Mouse (Mus musculus): ENCODE measurements around the gene Fam129c. TPM values are rescaled to one million over a fixed set of nuclear protein-coding genes. Genes with fewer than 3 reads are reported as not detected.

The Fam129c gene
- polyA plus RNA-seq, 1 experiment, result 2.9 TPM

DNA sequence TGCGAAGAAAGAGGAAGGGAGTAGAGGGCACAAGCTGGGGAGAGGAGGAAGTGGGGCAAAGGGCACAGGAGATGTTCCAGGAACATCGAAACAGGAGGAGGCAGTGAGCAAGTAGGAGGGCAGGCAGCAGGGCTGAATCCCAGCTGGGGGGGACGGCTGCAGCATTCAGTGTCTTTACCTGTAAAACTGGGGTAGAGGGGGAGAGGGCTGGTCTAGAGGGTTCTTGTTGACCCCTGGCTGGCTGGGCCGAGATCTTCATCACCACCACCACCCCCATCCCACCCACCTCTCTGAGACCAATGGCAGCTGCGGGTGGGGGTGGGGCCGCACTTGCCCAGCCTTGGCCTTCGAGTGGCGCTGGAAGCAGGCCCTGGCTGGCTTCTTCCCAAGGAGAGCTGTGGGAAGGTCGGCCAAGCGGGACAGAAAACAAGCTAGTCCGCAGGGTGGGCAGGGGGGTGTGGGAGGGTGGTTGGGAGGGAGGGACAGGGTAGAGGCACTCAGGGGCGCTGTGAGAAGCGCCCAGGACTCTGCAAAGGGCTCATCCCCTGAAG lies 29.0 kb upstream of the Fam129c start, which contains the start of gene Slc27a1:
Slc27a1 (plus strand) TSS at position 496 of the 551 bp plus-strand sequence.
- Histone ChIP-seq H3K4me3 (peak within 1 kb of the TSS; percentile 35), H3K27me3 (ENCODE audit: control insufficient read depth, insufficient read depth, insufficient read length) (no peaks in the 10 kb centered on the region), H3K36me3 (ENCODE audit: control insufficient read depth, insufficient read depth) (no peaks in the 10 kb centered on the region)

DNA sequence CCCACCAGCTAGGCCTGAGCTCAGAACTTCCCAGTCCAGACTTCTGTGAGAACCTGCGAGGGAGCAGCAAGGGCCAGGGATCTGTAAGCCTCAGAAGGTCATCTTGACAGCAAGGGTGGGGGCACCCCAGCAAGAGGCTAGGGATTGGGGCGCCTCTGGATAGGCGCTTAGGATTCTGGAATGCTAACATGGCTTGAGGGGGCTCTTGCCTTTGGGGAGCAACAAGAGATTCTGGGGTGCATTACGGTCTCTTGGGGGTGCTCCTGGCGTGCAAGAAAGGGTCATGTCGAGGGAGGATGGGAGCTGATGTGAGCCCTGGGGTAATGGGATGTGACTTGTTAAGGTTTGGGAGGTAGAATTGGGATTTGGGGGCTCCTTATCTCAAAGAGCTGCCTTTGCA lies 28.5 kb upstream of the Fam129c start:
- H3K79me2 ChIP-seq (ENCODE audit: control insufficient read depth, insufficient read depth), result no peaks in the 10 kb centered on the region
- TF ChIP-seq TCF3 (IDR thresholded peaks at IDR 0.05; ENCODE audit: insufficient read length, low read depth) (no peak), MYOG (IDR thresholded peaks at IDR 0.05; ENCODE audit: control insufficient read depth in 1 of 3, insufficient read depth in 1 of 3, insufficient read length in 2 of 3, low read depth in 2 of 3) (no peak), CEBPB (IDR thresholded peaks at IDR 0.05; ENCODE audit: insufficient read depth, poor library complexity, severe bottlenecking) (no peak), USF1 (IDR thresholded peaks at IDR 0.05; ENCODE audit: low read depth) (no peak), POLR2AphosphoS2 (IDR thresholded peaks at IDR 0.05; ENCODE audit: insufficient read length, low read depth) (no peak), MAX (IDR thresholded peaks at IDR 0.05; ENCODE audit: low read depth) (no peak), SRF (IDR thresholded peaks at IDR 0.05; ENCODE audit: control insufficient read depth, insufficient read length, low read depth) (no peak), E2F4 (IDR thresholded peaks at IDR 0.05; ENCODE audit: insufficient read depth) (no peak)
- peak overlapping the region; percentile 35 for H3K4me3 ChIP-seq
- H3K4me2 ChIP-seq (ENCODE audit: low read depth), result peak overlapping the region; percentile 18
- no peak overlapping the region for H3ac ChIP-seq (ENCODE audit: control insufficient read depth, insufficient read length)
- H3K27me3 ChIP-seq (ENCODE audit: control insufficient read depth, insufficient read depth, insufficient read length), result no peaks in the 10 kb centered on the region
- no peaks in the 10 kb centered on the region for H3K36me3 ChIP-seq (ENCODE audit: control insufficient read depth, insufficient read depth)

More for the DNA sequence above, 29.0 kb upstream of the Fam129c start, which contains the start of gene Slc27a1:
- TF ChIP-seq USF1 (IDR thresholded peaks at IDR 0.05; ENCODE audit: low read depth) (no peak), MYOD1 (IDR thresholded peaks at IDR 0.05; ENCODE audit: control insufficient read depth in 1 of 3, insufficient read length in 2 of 3, low read depth in 2 of 3) (peak in 1 of 3 experiments; percentile 36), POLR2A (IDR thresholded peaks at IDR 0.05; ENCODE audit: insufficient read length, low read depth) (no peak), MYOG (IDR thresholded peaks at IDR 0.05; ENCODE audit: control insufficient read depth in 1 of 3, insufficient read depth in 1 of 3, insufficient read length in 2 of 3, low read depth in 2 of 3) (peak in 1 of 3 experiments; percentile 24), TCF12 (IDR thresholded peaks at IDR 0.05; ENCODE audit: insufficient read depth, poor library complexity, severe bottlenecking) (no peak), E2F4 (IDR thresholded peaks at IDR 0.05; ENCODE audit: insufficient read depth) (no peak)
- H3ac ChIP-seq (ENCODE audit: control insufficient read depth, insufficient read length), result no peak within 1 kb of the TSS
- H3K4me2 ChIP-seq (ENCODE audit: low read depth), result peak within 1 kb of the TSS; percentile 90
- no peaks in the 10 kb centered on the region for H3K79me2 ChIP-seq (ENCODE audit: control insufficient read depth, insufficient read depth)

DNA sequence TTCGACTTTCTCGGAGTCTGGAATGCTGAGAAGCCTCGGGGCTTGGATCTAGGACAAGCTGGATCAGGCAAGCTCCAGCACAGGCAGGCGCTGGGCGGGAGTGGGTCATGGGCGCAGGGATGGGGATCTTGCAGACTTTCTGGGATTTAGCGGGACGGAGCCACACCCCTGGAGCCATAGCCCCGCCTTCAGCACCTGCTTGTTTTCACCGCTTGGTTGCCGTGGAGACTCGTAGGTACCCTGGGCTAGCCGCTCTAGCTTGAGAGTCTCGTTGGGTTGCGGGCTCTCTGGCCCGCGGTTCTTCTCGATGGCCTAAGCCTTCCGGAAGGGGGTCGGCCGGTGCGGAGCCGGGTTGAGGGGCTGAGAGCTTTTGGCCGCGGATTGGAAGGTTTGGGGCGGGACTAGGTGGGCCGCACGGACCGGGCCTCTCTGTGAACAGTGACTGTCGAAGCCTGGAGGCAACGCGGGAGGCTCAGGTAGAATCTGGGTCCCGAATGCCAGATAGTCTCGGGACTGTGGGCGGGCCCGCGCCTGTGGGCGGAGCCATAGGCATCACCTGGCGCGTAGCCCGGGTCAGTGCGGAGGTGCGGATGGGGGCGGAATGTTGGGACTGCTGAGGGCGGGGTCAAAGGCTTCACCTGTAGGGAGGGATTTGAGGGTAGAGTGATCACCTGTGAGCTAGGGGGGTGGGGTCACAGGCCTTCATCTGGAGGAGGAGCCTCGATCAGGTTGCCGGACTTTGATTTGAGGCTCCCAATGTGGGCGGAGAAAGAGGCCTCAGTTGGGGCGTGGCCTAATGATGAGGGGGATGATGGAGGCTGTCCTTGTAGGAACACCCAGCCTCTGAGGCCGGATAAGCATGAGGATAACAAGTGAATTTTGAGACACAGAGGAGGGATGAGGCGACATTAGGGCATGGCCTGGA lies 27.8 kb upstream of the Fam129c start:
- Histone ChIP-seq H3K4me3 (peak overlapping the region; percentile 35), H3K4me2 (ENCODE audit: low read depth) (peak overlapping the region; percentile 90), H3K36me3 (ENCODE audit: control insufficient read depth, insufficient read depth) (no peaks in the 10 kb centered on the region), H3K79me2 (ENCODE audit: control insufficient read depth, insufficient read depth) (no peaks in the 10 kb centered on the region), H3K27me3 (ENCODE audit: control insufficient read depth, insufficient read depth, insufficient read length) (no peaks in the 10 kb centered on the region), H3ac (ENCODE audit: control insufficient read depth, insufficient read length) (peak overlapping the region; percentile 36)
- TF ChIP-seq MYOG (IDR thresholded peaks at IDR 0.05; ENCODE audit: control insufficient read depth in 1 of 3, insufficient read depth in 1 of 3, insufficient read length in 2 of 3, low read depth in 2 of 3), result no peak
- TF ChIP-seq MAX (IDR thresholded peaks at IDR 0.05; ENCODE audit: low read depth), result no peak
- TF ChIP-seq USF1 (IDR thresholded peaks at IDR 0.05; ENCODE audit: low read depth), result no peak
- no peak for TF ChIP-seq POLR2AphosphoS2 (IDR thresholded peaks at IDR 0.05; ENCODE audit: insufficient read length, low read depth)
- TF ChIP-seq POLR2A (IDR thresholded peaks at IDR 0.05; ENCODE audit: insufficient read length, low read depth), result no peak
- TF ChIP-seq TCF3 (IDR thresholded peaks at IDR 0.05; ENCODE audit: insufficient read length, low read depth), result no peak
- no peak for TF ChIP-seq CEBPB (IDR thresholded peaks at IDR 0.05; ENCODE audit: insufficient read depth, poor library complexity, severe bottlenecking)
- no peak for TF ChIP-seq E2F4 (IDR thresholded peaks at IDR 0.05; ENCODE audit: insufficient read depth)
- TF ChIP-seq REST (IDR thresholded peaks at IDR 0.05; ENCODE audit: insufficient read depth, insufficient read length), result no peak
- no peak for TF ChIP-seq TCF12 (IDR thresholded peaks at IDR 0.05; ENCODE audit: insufficient read depth, poor library complexity, severe bottlenecking)
- TF ChIP-seq SRF (IDR thresholded peaks at IDR 0.05; ENCODE audit: control insufficient read depth, insufficient read length, low read depth), result no peak
- TF ChIP-seq MYOD1 (IDR thresholded peaks at IDR 0.05; ENCODE audit: control insufficient read depth in 1 of 3, insufficient read length in 2 of 3, low read depth in 2 of 3), result no peak

DNA sequence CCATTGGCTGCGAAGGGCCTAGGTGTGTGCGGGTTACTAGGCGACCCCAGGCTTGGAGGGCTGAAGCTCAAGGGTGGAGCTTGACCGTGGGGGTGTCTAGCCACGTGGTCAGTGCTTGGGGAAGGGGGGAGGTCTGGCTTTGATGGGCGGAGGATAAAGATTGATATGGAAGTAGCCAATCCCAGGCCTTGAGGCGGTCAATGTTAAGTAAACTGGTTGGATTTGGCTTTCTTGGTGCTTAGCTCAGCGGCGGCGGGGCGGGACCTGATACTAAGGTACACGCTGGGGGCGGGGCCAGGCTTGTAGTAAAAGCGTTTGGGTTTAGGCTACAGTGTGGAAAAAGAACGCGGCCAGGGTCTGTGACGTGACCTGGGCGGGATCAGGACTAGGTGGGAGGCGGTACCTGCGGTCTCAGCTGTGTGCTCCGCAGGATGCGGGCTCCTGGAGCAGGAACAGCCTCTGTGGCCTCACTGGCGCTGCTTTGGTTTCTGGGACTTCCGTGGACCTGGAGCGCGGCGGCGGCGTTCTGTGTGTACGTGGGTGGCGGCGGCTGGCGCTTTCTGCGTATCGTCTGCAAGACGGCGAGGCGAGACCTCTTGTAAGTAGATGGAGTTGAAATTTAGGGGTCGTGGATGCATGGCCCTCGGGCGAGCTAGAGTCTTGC lies 27.0 kb upstream of the Fam129c start:
- Histone ChIP-seq H3K4me3 (peak overlapping the region; percentile 35), H3K4me2 (ENCODE audit: low read depth) (peak overlapping the region; percentile 90), H3K79me2 (ENCODE audit: control insufficient read depth, insufficient read depth) (no peaks in the 10 kb centered on the region), H3ac (ENCODE audit: control insufficient read depth, insufficient read length) (peak overlapping the region; percentile 36), H3K36me3 (ENCODE audit: control insufficient read depth, insufficient read depth) (no peaks in the 10 kb centered on the region), H3K27me3 (ENCODE audit: control insufficient read depth, insufficient read depth, insufficient read length) (no peaks in the 10 kb centered on the region)
- TF ChIP-seq POLR2A (IDR thresholded peaks at IDR 0.05; ENCODE audit: insufficient read length, low read depth), result peak; percentile 46
- peak; percentile 20 for TF ChIP-seq SRF (IDR thresholded peaks at IDR 0.05; ENCODE audit: control insufficient read depth, insufficient read length, low read depth)
- TF ChIP-seq USF1 (IDR thresholded peaks at IDR 0.05; ENCODE audit: low read depth), result peak; percentile 74
- TF ChIP-seq POLR2AphosphoS2 (IDR thresholded peaks at IDR 0.05; ENCODE audit: insufficient read length, low read depth), result no peak
